ENCODE assay signal across 8 mouse cellular contexts in the genomic region with DNA sequence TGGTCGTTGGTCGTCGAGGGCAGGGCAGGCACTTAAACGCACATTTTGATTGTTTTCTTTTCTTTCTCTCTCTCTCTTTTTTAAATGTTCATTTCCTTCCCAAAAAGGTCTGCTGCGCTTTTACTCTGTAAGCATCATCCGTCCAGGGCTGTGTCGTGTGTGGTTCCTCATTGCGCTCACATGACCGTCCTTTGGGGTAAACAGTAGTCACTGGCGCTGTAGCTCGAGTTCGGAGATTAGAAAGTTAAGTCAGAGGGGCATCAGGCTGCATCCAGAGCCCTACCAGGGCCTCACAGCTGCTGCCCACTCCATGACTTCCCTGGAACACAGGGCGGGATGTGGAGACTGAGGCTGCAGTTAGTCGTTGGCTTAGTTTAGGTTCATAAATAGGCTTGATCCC. TPM values are rescaled to one million over a fixed set of nuclear protein-coding genes. Genes with fewer than 3 reads are reported as not detected.
DNase-seq lines count a peak whose midpoint lies in the region; ATAC-seq and TF ChIP-seq lines count a peak whose summit lies in the region.

No protein-coding gene starts in this region.

- H3K9ac ChIP-seq in midbrain, embryonic 12.5 days (replicated peaks): no peak overlapping the region
- no peak overlapping the region for H3K9ac ChIP-seq in midbrain, postnatal 0 days (replicated peaks; ENCODE audit: low read length, poor library complexity, severe bottlenecking)

- intact Hi-C loops in gastrocnemius, adult 2 months (cut with DNase I): no loop called here

- peaks cover 50% of the 10 kb centered on the region for H3K4me1 ChIP-seq in midbrain, embryonic 12.5 days
- no peaks in the 10 kb centered on the region for H3K4me1 ChIP-seq in midbrain, postnatal 0 days (ENCODE audit: insufficient read depth, low read length)
- peaks cover 62% of the 10 kb centered on the region for H3K4me1 ChIP-seq in limb, embryonic 10.5 days

- H3K36me3 ChIP-seq in midbrain, embryonic 12.5 days: no peaks in the 10 kb centered on the region
- no peaks in the 10 kb centered on the region for H3K36me3 ChIP-seq in midbrain, postnatal 0 days (ENCODE audit: insufficient read depth, low read length)
- H3K36me3 ChIP-seq in limb, embryonic 10.5 days: no peaks in the 10 kb centered on the region
- H3K36me3 ChIP-seq in splenic B cell, adult 2 months (ENCODE audit: control insufficient read depth, insufficient read depth, low read length, poor library complexity, severe bottlenecking): peaks cover 2% of the 10 kb centered on the region

- peak overlapping the region; percentile 64 for H3K4me3 ChIP-seq in gastrocnemius, adult 2 months
- H3K4me3 ChIP-seq in midbrain, embryonic 12.5 days: no peak overlapping the region
- H3K4me3 ChIP-seq in midbrain, postnatal 0 days (ENCODE audit: low read depth, low read length): no peak overlapping the region
- no peak overlapping the region for H3K4me3 ChIP-seq in limb, embryonic 10.5 days

- ATAC-seq in midbrain, embryonic 12.5 days (ENCODE audit: low FRiP score, low read depth): no peak
- ATAC-seq in midbrain, postnatal 0 days (ENCODE audit: low FRiP score): no peak

- peak overlapping the region; percentile 83 for H3K27ac ChIP-seq in gastrocnemius, adult 2 months
- H3K27ac ChIP-seq in midbrain, embryonic 12.5 days (replicated peaks): 0 out of 2 replicates have a peak overlapping the region, but pooled peaks have one; percentile 46
- H3K27ac ChIP-seq in midbrain, postnatal 0 days (ENCODE audit: low read depth, low read length): no peak overlapping the region
- 0 out of 2 replicates have a peak overlapping the region, but pooled peaks have one; percentile 64 for H3K27ac ChIP-seq in limb, embryonic 10.5 days

- 23% methylated on average over 14 of the region's 14 CpGs for WGBS in midbrain, embryonic 12.5 days
- 41% methylated on average over 14 of the region's 14 CpGs for WGBS in midbrain, postnatal 0 days
- WGBS in limb, embryonic 10.5 days: 45% methylated on average over 14 of the region's 14 CpGs

- no peak for TF ChIP-seq CTCF in gastrocnemius, adult 2 months (IDR thresholded peaks at IDR 0.05)
- no peak for TF ChIP-seq CTCF in midbrain, postnatal 0 days (IDR thresholded peaks at IDR 0.05)

- peak overlapping the region; percentile 31; the same call in 1 of the 2 replicates for H3K4me2 ChIP-seq in midbrain, embryonic 12.5 days (replicated peaks)
- no peak overlapping the region for H3K4me2 ChIP-seq in midbrain, postnatal 0 days (ENCODE audit: low read depth, low read length, poor library complexity, severe bottlenecking)

- no peak for DNase-seq in gastrocnemius, adult 2 months
- no peak for DNase-seq in gastrocnemius, adult 8-10 months (ENCODE audit: low spot score in 2 of 2)
- DNase-seq in midbrain, postnatal 0 days (ENCODE audit: low spot score): no peak
- DNase-seq in limb, embryonic 10.5 days (ENCODE audit: low spot score): no peak
- peak; percentile 81 for DNase-seq in splenic B cell, adult 2 months (ENCODE audit: low read depth, low spot score)
- DNase-seq in yolk sac, embryonic 10.5 days (ENCODE audit: low spot score): no peak
- no peak for DNase-seq in gastrocnemius, postnatal 25 days

- H3K27me3 ChIP-seq in midbrain, embryonic 12.5 days: 0 out of 2 replicates have a peak, but pooled peaks cover 16% of the 10 kb centered on the region
- no peaks in the 10 kb centered on the region for H3K27me3 ChIP-seq in midbrain, postnatal 0 days (ENCODE audit: insufficient read depth, low read length)
- H3K27me3 ChIP-seq in limb, embryonic 10.5 days (ENCODE audit: low read depth, poor library complexity, severe bottlenecking): no peaks in the 10 kb centered on the region
- no peaks in the 10 kb centered on the region for H3K27me3 ChIP-seq in splenic B cell, adult 2 months (ENCODE audit: control insufficient read depth, insufficient read depth, low read length, poor library complexity, severe bottlenecking)

- H3K9me3 ChIP-seq in midbrain, embryonic 12.5 days: no peaks in the 10 kb centered on the region
- no peaks in the 10 kb centered on the region for H3K9me3 ChIP-seq in midbrain, postnatal 0 days (ENCODE audit: low read length)
- H3K9me3 ChIP-seq in limb, embryonic 10.5 days (replicated peaks): no peaks in the 10 kb centered on the region

RNA-seq across cellular contexts. Expression of gene Notch2, which starts 12.2 kb away (rescaled TPM):
- total RNA-seq in gastrocnemius, adult 2 months (2021): 10 to 100 TPM in 1 of 2 experiments, 1 to 10 TPM in 1; 8.7 to 10.3 TPM
- total RNA-seq in gastrocnemius, adult 8-10 months (2022): 1 to 10 TPM; 5.6 to 7.9 (median 6.9) TPM
- polyA plus RNA-seq in midbrain, embryonic 12.5 days (2016; fragmentation: Nextera tagmentation; extraction: Ambion mirVana): 20.3 and 20.7 TPM in 2 replicates
- 22.8 and 33.5 TPM in 2 replicates for total RNA-seq in midbrain, postnatal 0 days (2014; rRNA removed)
- 5.4 and 6.1 TPM in 2 replicates for polyA plus RNA-seq in midbrain, postnatal 0 days (2015; fragmentation: Nextera tagmentation; extraction: Ambion mirVana)
- polyA plus RNA-seq in limb, embryonic 10.5 days (2016; fragmentation: Nextera tagmentation; extraction: Ambion mirVana): 22.7 and 29.6 TPM in 2 replicates
- 10 to 100 TPM in 1 of 2 experiments, 1 to 10 TPM in 1; 9.9 to 10.3 TPM for total RNA-seq in gastrocnemius, postnatal 25 days (2021)
